Mouse (Mus musculus) right cerebral cortex, adult 18-20 months (tissue): ENCODE data around the gene Cacna2d3.

Experiments used
- DNase-seq: peaks from one replicate; pipeline ENCODE4 v3.0.0; 2022; ENCODE audit warnings: mixed read lengths

Cacna2d3 gene

DNA sequence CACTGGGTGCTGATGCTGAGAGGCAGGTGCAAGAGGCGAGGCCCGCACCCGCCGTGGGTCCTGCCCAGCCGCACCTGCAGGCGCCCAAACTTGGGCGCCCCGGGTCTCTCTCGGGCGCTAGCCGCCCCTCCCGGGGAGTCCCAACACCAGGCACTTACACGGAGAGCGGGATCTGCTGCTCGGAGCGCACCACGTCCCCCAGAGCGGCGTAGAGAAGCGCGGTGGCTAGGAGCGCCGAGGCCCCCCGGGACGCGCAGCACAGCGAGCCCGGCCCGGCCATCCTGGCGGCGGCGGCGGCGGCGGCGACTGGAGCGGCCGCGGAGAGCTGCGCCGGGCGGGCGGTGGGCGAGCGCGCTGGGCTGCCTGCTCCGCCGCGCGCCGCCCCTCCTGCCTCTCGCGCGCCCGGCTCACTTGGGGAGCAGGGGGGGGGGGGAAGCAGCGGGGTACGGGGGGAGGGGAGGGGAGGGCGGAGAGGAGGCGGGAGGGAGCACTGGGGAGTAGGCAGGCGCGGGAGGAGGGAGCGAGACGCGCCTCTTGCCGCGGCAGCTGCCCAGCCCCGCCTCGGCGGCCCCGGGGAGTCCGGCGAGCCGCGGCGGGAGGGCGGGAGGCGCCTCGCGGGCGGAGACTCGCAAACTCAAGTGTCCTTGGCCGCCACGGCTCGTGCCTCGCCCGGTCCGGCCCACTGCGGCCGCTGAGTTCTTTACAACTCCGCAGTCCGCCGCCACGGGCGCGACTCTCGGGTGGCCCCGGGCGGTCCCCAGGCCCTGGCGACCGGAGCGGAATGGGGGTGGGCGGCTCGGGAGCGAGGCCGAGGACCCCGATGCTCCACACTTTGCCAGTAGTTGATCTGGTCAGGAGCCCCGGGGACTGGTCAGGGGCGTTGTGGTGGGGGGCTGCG is at the start of gene Cacna2d3:
Gene Cacna2d3, minus strand, starts transcription at position 377 of the 898 bp plus-strand sequence.
- DNase-seq, result peak; percentile 75

DNA sequence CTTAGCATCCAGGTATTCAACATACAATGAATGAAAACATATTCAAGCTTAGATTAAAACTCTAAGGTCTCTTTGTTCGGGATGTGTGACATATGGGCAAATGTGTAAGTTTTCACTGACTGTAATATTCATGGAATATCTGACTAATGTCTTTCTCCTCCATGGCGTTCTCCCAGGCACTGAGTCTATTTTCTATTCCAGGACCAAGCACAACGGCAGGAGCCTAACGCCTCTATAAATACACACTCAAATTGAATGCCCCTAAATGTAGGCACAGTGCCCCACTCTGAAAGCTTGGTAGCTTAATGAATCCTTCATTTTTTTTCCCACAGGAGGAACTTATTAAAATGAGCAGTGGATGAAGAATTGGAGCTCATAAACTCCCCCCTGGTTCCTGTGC is 47.8 kb upstream of the Cacna2d3 start:
- DNase-seq, result peak; percentile 42

DNA sequence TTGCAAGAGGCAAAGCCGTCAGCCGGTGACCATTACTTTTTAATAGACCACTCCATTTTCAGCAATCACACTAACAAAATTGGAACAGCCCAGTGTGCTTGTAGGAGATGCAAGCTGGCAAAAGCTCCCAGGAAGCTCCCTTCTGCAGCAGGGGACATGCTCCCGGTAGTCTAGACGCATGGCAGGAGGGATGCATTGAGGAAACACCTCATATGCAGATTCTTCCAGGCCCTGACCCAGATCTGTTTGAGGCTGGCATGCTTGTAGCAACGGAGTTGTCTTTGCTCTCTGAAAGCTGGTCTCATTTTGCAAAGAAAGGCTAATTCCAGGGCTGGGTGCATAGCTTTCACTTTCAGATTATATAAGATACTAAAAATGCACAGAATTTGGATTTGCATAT is 31.2 kb upstream of the Cacna2d3 start:
- peak; percentile 44 for DNase-seq

DNA sequence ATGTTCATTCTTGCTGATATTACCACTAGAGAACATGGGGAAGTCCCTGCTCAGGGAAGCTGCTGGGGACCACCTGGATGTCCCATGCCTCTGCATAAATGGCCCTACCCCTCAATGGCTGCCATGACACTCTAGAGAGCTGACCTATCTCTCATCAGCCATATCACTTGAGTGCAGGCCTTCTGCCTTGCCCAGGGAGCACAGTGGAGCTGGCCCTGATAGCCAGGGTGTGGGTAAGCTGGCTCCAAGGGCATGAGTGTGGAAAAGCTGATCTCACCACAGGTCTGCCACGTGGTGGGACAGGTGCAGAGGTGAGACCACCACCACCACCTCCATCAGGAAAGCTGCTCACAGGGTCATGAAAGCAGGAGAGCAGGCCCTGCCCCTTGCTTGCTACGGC is 17.1 kb upstream of the Cacna2d3 start:
- DNase-seq, result no peak

DNA sequence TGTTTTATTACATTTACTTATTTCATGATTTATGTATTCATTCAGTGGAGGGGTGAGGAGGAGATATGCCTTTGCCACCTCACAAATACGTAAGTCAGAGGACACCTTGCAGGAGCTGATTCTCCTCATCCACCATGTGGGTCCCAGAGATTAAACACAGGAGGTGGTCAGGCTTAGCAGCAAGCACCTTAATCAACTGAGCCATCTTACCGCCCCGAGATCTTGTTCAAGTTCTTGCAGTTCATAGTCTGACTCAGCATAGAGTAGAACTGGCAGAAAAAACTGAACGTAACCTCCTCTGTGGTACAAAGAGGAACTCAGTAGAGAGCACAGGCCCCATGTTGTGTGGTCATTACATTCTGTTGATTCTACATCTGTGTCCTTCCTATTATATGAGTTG is 8.6 kb upstream of the Cacna2d3 start:
- no peak for DNase-seq

DNA sequence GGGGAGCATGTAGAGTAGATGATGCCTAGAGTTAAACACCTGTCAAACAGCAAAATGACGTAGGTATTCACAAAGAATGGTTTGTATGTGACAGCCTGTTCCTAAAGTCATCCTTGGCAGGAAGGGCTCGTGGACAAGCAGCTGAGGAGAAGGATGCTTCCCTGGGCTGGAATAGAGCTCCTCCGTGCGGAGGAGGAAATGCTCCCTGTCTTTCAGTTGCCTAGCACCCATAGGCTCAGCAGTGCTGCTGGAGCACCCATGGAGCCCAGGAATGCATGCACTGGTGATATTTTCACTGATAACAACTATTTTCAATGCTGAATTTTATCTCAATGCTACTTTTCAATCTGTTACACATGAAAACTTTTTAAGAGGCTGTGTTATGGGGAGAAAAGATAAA is 7.3 kb upstream of the Cacna2d3 start:
- DNase-seq, result peak; percentile 32

DNA sequence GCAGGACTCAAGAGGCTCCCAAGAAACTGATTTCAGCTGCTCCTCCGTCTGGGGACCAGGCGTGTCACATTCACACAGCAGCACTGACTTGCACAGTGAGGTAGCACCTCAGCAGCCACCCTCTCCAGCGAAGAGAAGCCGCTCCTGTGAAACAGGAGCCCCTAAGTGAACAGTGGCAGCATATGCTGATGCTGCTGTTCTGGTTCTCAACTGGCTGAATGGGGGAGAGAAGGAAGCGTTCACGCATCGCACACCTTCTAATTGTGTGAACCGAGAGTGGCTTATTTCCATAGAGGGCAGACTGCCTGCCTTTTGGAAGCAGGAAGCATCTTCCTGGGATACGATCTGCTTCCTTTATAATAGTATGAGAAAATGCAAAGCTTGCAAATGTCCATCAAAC is 5.9 kb upstream of the Cacna2d3 start:
- no peak for DNase-seq

DNA sequence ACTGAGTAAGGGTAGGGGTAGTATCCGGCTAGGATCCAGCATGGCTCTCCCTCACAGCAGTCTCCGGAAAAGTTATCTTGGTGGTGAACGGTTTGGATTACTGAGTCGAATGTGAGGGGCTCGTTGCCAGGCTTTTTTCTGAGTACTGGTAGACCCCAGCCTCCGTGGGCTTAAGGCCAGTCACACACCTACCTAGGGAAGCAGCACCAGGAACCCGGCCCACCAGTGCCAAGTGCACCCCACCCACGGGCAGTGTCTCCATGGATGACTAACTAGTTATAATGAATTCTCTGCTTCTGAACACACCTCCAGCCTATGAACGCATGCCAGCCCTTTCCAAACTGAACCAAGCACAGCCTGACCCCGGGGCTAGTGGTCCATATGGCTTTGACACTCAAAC is 1.6 kb upstream of the Cacna2d3 start:
- DNase-seq, result peak; percentile 73

DNA sequence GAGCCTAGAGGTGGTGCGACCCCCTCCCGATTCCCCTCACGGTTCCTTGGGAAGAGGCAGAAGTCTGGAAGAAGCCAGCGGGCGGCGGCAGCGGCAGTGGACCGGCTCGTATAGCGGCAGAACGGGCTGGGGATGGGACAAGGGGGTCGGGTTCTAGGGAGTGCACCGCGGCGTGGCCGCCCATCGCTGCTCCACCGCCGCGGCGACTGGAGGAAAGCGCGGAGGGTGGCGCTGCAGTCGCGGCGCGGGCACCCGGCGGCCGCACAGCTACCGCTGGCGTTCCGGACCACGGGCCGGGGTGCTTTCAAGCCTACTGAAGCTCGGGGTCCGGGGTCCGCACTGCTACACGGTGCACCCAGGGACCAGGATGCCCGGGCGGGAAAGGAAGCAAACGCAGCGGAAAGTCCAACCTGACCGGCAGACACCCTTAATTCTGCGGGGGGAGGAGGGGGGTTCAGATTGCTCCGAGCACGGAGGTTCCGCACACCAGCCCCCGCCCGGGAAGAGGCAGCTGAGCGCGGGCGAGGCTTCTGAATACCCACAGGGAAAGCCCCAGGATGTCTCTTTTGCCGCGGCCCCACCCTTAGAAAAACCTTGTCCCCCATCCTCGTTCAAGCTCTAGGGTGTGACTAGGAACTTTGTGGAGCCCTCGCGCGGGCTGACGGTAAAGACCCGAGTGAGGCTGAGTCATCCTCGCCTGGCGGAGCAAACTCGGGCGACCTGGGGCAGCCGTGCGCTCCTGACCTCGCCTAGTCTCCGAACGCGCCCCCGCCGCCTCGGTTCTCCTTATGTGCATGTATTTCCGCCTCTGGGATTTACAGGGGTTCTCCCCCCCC is 940 bp upstream of the Cacna2d3 start:
- DNase-seq, result peak; percentile 63

DNA sequence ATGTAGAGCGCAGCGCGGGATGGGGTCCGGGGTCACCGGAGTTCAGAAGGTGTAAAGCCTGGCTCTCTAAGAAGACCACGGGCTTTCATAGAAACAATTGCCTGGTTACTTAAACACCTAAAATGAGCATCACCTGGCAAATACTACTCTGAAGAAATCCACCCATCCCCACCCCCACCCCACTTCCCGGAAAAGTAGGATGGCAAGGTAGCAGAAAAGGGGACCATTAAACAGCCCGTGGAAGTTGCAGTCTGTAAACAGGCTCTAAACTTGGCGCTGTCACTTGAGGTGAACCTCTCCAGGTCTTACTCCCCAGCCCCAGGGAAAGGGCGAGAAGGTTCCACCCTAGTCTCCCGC is 555 bp downstream of the Cacna2d3 start:
- DNase-seq, result no peak

DNA sequence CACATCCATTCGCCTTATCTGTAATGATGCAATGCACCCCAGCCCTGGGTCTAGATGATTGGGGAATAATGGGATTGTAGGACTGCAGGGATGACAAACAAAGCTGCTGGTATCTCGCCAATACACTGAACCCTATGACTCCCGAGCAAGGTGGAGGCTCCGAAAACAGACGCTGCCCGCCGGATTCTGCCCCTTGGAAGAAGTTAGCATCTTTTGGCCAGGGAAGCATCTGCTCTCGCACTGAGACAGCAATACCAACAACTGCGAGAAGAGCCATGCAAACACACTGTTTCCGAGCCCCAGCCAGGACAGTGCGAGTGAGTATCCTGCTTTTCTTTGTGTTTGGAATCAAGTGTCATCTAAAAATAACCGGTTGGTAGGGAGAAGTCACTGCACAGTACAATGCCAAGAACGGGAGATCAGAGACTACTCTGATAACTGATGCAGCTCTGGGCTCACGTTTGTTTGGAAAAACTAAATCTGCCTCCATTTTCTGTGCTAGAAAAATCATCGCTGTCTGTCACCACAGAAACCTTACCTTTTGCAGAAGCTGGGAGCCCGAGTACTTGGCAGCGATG is 1.2 kb downstream of the Cacna2d3 start:
- no peak for DNase-seq

DNA sequence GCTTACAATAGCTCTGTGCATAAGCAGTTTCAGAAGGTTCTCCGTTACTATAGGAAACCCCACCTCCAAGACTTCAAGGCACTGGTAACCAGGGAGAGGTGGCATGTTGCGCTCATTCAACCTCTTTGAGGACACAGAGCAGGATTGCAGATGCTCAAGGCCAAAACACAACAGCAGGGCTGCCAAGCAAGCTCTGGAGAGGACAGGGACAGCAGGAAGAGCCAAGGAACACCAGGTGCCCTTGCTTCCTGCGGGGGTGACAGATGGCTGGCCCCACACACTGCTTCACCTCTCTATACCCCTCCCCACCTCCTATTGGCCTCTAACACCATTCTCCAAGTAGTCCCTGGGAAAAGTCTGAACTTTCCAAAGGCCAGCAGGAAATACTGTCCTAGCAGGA is 9.0 kb downstream of the Cacna2d3 start:
- no peak for DNase-seq

DNA sequence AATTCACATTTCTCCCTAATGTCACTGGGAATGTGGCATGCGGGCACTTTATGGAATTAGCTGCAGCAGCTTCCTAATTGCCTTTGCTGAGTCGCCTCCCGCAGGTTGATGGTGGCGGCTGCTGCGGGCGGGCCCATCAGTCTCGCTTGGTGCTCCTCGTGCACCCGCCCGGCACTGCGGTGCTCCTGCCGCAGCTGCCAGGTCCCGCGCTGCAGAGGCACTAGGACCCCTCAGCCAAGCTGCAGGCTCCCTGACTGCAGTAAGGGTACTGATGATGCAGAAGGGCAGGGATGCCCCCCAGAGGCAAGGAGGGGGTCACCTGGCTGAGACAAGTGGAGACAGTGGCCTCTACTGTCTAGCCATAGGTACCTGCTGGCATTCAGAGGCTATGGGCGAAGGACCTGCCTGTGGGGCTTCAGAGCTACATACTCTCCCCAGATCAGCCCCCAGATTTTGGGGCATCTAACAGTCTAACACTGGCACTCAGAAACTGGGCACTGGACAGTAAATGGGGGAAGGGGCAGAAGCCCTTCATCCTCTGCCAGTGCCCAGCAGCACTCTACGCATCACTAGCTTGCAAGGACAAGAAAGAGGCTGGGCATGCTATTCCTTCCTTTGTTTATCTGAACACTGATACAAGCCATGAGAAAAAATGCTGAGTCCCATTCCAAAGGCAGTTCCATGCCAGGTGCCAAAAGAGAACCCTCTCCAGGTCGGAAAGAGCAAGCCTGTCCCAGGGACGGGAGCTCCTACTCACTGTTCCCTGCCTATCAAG is 13.9 kb downstream of the Cacna2d3 start:
- DNase-seq, result no peak

DNA sequence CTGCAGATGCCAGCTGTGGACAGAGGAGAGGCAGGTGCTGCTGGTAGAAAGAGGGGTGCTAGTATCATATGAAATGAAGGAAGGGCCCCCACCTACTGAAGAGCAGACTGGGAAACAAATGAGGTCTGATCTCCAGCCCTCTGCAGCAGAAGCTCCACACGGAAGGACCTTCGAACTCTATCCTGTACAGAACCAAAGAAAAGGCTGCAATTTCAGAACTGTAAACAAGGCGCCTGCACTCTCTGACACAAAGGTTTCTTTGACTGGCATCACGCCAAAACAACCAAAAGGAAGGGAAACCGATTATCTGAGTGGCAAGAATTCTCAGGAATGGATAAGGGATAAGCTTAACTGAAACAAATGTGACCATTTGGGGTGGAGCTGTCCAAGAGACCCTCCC is 18.9 kb downstream of the Cacna2d3 start:
- DNase-seq, result no peak

DNA sequence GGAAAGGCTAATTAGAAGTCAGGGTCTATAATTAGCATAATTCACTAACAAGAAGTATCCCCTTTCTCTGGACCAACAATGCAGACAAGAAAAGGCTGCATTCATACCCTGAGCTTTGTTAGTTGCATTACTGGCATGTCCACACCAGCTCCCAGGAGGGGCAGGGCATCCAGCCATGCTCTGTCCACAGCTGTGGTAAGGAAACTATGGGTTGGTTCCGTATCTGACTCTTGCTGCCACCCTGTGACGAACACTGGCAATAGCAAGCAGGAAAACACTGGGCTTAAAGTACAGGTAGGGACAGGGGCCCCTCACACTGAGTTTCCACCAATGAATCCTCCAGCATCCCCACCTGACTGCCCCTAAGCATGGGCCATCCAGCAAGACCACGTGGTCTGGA is 25.5 kb downstream of the Cacna2d3 start:
- peak; percentile 54 for DNase-seq

DNA sequence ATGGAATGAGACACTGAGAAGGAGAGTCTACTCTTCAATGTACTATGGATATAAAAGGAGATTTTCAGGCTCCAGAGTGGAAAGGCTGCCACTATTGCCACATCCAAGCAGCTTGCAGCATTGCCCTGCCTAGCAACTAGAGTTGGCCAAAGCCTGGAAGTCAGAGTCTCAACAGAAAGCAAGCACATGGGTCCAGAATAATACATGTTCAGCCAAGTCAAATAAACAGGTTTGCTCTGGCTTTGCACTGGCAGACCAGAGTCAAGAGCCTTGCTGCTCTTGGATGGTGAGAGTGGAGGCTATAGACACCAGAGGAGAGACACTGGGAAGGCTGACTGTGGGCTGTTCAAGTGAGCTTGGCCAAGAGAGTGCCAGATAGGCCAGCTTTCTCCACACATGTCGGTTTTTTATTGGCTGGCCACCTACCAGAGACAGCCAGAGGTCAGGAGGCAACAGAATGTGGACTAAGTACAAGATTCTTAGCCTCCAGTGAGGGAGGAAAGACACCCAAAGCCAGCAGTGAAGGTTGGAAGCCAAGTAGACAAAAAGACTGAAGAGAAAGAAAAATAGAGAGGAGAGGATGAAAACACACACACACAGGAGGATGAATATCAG is 49.1 kb downstream of the Cacna2d3 start:
- no peak for DNase-seq

DNA sequence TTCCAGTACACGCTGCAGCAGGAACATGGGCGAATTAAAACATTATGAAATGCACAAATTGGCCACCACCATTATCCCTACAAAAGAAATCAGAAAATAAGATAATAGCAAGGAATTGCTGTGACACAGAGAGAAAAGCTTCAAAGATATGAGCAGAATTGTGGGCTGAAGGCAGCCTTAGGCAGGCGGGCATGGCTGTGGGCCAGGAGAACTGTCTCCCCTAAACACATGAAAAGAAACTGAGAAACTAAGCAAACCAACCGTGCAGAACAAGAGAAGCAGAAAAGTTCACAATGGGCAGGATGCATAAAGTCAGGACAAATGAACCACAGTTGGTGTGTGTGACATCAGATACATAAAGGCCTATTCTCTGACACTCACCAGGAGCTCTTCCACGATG is 51.8 kb downstream of the Cacna2d3 start:
- peak; percentile 35 for DNase-seq

DNA sequence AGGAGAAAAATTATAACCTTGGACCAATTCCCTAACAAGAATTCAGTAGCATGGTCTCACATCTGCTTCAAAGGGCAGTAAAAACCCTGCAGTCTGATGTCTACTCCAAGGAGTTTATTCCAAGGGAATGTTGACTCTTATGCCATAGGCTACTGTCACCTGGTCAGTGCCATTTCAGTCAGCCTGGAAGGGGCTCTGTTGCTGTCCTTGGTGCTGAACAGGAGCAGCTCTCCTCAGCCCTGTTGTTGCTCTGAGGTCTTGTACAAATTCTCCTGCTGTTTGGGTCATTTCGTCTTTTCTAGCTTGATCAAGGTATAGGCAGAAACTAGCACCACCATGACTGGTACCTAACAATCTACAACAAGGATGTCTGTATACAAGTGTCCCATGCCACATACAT is 64.7 kb downstream of the Cacna2d3 start:
- no peak for DNase-seq

DNA sequence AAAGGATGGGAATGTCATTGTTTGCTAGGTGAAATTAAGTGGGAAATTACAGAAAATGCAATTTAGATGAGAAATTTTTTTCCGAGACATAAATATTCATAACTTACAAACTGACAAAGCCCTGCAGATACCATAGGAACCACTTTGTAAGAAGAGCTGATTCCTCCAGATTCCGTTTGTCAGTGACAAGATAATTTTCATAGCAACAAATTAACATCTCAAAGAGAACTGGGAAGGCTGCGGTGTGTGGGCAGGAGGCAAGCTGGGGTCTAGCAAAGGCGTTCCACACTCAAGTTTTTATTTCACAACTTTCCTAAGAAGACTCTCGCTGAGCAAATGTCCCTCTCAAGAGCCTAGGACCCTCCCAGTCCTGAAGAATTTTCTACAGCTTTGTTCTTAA is 71.1 kb downstream of the Cacna2d3 start:
- DNase-seq, result peak; percentile 56

DNA sequence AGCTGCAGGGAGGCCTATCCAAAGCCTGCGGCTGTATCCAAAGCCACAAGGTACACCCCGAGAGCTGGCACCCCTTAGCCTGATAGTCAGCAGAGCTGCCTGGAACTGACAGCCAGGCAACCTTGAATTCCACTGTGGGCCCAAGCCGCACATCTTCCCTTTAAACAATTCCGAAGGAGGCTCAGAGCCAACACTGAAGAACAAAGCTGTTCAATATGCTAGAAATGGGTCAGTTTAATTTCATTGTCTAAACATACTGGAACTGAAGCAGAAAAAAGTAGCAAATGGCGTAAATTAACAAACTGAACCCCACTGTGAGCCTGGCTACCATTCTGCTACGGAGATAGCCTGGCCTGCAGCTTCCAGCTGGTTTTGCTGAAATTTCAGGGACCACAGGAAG is 72.9 kb downstream of the Cacna2d3 start:
- DNase-seq, result peak; percentile 11

DNA sequence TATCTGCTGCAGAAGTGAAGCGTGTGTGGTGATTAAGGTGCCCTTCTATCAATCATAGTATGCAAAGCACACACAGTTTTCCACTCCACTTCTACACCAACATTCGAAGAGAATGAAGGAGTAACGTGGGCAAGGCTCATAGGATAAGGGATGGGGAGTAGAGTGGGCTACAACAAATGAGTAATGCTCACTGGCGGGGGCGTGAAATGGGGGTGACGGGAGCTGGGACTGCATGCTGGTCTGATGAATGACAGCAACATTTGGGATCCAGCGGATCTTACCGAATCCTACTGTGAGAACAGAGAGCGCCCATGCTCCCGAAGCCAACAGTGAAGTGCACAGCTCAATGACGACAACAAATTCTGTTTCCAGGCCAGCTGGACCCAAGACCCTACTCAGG is 76.2 kb downstream of the Cacna2d3 start:
- DNase-seq, result peak; percentile 55

DNA sequence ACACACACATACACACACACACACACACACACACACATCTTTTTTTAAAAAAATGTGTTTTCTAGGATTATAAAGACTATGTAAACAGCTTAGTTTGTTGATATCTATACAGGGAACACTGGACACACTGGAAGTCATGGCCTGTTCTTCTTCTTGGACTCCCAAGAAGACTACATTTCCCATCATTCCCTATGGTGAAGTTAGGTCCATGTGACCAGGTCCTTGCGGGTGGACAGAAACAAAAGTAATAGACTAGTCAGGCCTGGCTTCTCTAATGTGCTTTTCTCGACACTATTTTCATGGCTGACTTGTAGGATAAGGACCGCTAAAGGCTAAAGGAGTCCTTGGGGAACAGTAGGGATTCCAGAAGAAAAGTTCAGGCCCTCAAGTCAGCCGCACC is 78.4 kb downstream of the Cacna2d3 start:
- DNase-seq, result no peak

DNA sequence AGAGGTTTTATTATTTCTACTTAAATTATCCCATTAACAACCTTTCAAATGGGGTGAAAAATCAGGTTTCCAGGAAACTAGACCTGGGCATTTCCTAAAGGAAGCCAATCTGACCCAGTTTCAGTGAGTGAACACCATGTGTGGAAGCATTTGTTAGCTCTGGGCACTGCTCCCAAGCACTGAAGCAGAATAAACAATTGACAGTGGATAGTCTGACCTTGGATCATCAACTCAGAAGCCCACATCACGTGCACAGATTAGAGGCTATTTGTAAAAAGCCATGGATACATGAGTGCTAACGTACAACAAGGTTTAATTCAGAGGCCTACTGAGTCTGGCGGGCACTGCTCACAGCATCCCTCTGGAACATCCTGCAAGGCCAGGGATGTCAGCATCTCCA is 82.4 kb downstream of the Cacna2d3 start:
- DNase-seq, result no peak
